Mouse (Mus musculus) embryo, embryonic 11 days (tissue): ENCODE results near the gene Usp16.

Source experiments
- DNase-seq: peaks from one replicate; pipeline ENCODE4 v3.0.0-alpha.2; 2015

Gene Usp16

DNA sequence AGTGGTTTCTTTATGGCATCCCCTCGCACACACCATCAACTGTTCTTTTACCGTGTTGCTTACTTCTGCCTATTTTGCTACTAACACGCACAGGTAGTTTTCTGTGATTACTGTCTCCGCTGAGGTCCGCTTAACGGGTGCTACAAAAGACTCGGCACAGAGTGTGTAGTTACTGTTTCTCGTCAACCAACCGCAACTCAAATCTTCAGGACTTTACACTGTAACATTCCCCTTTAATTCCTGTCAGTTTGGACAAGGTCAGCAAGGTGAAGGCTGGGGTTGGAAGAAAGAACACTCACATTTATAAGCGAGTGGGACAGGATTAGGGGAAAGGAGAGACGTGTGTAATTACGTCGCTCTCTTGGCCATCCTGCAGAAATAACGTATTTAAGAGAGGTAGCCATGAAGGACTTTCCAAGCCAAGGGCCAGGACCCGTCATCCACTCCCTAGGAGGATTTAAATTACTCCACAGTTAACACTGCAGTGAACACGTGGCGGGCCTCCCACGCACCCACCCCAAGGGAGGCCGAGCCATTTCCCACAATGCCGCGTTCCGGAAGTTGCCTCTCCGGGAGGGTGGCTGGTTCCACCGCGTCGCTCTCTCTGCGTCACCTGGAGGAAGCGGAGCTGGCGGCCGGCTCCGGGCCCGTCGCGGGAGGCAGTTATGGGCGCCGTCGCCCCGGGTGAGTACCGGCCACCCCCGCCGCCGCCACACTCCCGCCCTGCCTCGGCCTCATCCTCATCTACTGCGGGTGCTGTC is at the start of gene Usp16:
TSS of gene Usp16 (plus strand) at position 285 of the 761 bp plus-strand sequence.
- peak; percentile 95 for DNase-seq

DNA sequence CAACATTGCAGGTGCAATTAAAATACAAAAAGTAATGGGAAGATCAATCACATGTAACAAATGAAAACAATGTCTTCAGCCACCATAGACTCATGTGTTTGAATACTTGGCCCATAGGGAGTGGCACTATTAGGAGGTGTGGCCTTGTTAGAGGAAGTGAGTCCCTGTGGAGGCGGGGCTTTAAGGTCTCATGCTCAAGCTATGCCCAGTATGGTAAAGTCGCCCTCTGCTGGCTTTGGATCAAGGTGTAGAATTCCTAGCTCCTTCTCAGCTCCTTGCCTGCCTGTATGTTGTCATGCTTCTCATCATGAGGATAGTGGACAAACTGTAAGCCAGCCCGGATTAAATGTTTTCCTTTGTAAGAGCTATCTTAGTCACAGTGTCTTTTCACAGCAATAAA is 49.5 kb upstream of the Usp16 start:
- peak; percentile 20 for DNase-seq

DNA sequence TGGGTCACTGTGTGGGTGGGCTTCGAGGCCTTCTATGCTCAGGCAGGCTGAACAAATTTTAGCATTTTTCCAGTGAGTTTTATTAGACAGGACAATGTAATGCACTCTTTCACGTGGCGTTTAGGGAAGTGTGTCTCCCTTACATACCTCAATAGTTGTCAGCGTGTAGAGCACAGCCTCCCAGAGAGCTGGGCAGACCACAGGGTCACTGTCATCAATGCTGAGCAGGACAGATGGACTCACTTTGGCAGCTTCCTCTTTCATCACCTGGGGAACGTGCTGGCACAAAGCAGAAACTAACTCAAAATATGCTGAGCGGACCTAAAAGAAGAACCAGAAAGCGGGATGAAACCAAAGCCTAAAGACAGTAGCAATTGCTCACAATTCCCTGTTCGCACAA is 33.8 kb upstream of the Usp16 start:
- no peak for DNase-seq

DNA sequence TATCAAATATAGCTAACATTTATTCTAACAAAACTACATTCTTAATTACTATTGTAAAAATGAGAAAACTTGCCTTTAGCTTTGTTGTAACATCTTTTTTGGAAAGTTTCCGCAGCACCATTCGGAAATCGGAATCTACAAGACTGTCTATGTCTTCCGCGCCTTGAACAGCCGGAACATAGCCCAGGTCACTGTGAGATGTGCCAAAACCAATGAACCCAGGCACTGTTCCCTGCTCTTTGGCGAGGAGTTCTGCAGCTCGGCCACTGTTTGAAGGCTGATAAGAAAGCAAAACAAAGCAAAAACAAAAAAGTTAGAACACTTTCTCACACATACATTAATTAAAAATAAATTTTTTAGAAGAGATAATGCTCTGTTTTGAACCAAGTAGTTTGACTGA is 27.0 kb upstream of the Usp16 start:
- DNase-seq, result no peak

DNA sequence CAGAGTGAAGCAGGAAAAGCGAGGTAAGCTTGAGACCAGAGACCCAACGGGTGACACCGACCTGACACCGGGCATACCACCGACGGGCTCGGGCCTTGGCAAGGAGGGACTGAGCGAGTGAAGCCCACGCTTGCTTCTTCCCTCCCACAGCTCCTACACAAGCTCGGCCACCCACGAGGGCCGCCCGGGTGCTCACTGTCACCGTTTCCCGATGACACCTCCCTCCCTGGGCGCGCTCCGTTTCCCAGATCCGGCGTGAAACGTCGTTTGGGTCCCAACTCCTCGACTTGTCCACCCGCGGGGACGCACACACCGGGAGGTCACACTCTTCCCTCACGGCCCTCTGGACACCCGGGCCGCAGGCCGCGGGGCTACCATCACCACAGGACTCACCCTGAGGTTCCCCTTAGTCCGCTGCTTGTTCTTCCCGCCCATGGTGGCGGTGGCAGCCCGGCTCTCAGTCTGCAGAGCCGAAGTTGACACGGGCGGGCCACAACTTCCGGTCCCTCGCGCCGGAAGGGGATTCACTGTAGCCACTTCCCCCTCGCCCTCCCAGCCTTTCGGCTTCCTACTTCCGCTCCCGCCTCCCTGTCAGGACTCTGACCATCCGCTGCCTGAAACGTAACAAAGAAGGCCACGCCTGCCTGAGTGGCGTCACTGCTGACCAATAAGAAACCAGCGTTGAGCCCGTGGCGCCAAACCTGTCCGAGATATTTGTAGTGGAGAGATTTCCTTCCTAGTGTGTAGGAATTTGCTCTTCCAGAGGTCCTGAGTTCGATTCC is 22.3 kb upstream of the Usp16 start, which contains the start of gene Ltn1:
TSS of gene Ltn1 (minus strand) at position 580 of the 782 bp plus-strand sequence.
- peak; percentile 98 for DNase-seq

DNA sequence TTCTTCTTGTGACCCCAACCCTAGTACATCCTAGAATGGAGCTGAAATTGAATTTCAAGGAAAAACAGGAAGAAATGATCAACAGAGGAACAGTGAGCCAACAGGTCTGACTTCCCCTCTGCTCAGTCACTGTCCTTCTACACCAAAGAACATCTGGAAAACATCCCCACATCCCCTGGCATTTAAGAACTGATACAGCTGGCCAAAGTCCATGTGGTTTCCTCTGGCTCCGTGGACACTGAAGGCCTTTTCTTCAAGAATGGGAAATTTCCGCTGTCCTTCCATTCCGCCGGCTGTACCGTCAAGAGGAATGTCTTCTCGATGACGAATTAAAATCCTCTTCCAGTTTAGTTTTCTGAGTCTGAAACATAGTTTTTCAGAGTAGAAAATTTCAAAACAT is 20.2 kb upstream of the Usp16 start:
- DNase-seq, result no peak

DNA sequence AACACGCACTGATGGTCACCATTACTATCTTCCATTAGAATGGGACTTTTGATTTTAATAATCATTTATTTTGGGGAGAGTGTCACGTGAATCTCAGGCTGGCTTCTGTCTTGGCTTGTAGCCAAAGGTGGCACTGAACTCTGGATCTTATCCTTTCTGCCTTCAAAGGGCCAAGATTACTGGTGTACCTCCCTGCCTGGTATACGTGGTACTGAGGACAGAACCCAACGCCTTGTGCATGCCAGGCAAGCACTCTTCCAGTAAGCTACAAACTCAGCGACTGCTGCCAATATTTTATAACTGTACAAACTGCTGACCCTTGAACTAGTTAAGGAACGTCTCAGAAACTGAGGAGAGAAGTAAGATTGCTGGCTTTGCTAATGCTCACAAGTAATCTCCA is 19.6 kb upstream of the Usp16 start:
- no peak for DNase-seq

DNA sequence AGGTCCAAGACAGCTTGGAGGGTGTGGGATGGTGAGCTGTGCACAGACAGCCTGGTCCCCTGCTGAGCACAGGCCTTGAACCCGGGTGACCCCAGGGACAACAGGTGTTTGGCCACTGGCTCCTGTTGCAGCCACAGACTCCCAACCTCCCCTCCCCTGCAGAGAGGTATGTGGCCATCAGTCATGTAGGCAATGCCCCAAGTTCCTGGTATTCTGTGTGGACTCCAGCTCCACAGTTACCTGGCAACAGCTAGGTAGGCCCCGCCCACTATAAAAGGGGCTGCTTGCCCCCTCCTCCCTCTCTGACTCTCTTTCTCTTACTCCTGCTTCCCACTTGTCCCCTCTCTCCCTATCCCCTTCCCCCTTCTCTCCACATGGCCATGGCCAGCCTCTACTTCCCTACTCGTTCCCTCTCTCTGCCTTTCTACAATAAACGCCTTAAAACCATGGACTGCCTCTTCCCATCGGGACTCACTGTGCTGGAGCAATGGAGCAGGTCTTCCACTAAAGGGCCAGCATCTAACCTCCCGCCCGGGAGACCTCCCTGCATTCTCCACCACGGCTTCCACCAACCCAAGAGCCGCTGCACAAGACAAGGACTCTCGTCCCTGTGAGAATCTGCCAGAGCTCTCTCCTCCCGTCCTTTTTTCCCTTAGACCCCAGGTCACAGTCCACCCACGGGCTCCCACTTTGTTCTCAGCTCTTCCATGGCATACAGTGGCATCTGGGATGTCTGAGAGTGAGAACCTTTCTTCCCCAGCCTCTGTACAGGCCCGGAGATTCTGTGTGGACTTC is 18.9 kb upstream of the Usp16 start:
- no peak for DNase-seq

DNA sequence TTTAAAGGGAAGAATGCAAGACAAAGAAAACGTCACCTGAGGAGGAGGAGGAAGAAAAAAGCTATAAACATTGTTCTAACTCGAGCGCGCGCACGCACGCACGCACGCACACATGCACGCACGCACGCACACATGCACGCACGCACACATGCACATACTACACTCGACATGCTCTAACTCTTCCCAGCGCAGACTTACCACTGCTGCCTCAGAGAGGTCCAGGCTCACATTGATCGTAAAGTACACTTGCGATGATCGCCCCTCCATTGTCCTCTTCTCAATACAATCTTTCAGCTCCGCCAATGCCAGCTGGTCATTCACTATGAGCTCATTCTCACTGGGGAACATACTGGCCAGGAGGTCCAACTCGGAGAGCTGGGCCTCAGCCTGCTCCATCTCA is 17.4 kb upstream of the Usp16 start:
- DNase-seq, result no peak

DNA sequence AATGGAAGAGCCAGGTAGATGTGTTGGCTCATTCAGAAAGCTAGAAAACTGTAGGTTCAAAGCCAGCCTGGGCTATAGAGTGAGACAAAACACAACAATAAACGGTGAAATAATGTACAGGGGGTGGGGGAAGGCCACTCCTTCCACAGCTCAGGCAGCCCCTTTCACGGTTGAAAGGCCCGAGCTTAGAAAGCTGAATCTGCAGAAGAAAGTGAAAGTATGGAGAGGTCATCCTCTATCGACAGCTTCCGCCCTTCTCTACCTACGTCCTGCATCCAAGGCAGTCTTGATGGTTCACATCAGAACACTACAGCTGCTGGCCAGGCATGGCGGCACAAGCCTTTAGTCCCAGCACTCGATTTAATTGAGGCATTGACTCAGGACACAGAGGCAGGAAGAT is 15.8 kb upstream of the Usp16 start:
- DNase-seq, result no peak

DNA sequence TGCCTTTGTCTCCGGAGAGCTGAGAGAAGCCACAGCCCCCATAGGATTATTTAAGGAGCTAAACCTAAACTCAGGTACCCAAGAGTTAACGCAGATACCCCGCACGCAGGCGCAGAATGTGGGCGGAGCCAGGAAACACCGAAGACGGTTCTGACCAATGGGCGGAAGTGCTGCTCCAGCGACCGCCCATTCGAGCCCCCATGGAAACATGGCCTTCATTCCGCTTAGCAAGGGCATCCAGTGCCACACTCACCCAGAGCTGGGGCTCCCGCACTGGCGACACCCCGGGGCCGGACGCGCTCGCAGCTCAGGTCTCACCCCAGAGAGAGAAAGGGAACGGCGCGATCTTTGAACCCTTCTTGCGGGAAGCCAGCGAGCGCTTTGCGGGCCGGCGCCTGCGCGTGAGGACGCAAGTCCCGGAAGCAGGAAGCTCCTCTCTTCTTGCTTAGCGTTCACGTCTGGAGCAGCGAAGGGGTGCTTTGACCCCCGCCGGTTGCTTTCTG is 14.3 kb upstream of the Usp16 start, which contains the start of gene Rwdd2b:
TSS of gene Rwdd2b (minus strand) at position 390 of the 503 bp plus-strand sequence.
- DNase-seq, result peak; percentile 96

DNA sequence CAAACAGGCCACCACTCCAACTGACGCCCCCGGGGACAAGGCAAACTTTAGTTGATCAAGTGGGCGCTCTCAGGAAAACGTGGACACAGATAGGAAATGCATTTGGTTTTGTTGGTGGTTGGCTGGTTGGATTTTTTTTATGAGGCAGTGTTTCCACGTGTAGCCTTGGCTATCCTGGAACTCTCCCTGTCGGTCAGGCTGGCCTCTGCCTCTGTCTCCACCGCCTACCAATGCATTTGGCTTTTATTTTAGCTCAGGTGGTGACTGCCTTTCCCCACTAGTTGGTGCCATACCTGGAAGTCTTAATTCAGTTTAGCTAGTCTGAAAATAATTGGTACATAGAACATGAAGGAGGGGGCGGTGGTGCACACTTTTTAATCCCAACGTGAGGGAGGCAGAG is 13.4 kb upstream of the Usp16 start:
- DNase-seq, result peak; percentile 17

DNA sequence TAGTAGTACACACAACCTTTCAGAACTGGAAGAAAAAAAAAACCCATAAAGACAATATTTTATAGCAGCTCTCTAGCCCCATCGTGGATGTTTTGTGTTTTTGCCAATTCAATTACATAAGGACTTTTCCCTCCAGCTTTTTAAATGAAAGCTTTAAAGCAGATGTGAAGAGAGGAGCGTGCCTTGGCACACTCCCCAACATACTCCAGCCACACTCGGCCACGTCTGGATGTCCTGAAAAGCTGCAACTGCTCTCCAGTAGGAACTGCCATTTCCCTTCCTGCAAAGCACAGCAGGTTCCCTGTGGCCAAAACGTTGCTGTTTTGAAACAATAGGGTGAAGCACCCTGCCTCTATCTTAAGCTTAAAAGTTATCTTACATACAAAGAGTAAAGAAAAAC is 12.2 kb upstream of the Usp16 start:
- no peak for DNase-seq

DNA sequence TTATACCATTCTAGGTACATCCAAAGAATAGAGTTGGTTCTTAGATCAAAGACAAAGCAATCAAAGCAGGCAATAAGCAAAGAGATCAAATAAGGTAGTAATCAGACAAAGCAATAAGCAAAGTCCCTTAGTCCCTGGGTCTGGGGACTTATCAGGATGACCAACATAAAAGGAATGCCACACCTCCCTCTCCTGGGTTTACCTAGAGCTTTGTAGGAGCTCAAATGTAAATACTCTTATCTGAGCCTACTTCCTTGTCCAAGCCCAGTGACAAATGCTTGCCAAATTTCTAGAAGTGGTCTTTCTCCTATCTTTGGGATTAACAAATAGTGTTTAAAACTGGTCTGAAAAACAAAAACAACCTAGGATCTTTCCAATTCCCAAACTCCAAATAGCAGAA is 11.3 kb upstream of the Usp16 start:
- no peak for DNase-seq

DNA sequence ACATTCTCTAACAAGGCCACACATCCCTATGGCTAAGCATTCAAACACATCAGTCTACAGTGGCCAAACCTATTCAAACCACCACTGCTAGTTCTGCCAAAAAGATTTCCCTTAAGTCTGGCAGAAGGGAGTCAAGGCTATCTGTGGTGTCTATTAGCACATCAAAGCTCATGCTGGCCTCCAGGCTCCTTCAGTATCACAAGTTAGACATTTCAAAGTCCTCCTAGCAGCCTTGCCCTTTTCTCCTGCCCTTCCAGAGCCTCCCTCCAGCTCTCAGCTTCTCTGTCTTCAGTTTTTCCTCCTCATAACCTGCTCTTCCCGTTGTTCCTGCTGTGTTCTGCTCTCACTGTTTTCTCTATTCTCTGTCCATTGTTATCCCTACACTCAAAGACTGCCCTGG is 10.4 kb upstream of the Usp16 start:
- no peak for DNase-seq

DNA sequence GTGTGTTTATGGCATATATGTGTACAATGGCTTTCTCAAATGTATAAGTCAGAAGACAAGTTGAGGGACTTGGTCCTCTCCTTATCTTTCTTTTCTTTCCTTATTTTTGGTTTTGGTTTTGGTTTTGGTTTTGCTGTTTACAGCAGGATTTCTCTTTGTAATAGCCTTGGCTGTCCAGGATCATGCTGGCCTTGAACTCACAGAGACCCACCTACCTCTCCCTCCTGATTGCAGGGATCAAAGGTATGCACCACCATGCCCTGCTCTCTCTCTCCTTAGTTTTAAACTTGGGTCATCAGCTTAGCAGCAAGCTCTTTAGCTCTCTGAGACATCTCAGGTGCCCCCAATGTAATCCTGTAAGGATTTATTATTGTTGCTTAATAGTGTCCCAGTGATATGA is 9.4 kb upstream of the Usp16 start:
- no peak for DNase-seq

DNA sequence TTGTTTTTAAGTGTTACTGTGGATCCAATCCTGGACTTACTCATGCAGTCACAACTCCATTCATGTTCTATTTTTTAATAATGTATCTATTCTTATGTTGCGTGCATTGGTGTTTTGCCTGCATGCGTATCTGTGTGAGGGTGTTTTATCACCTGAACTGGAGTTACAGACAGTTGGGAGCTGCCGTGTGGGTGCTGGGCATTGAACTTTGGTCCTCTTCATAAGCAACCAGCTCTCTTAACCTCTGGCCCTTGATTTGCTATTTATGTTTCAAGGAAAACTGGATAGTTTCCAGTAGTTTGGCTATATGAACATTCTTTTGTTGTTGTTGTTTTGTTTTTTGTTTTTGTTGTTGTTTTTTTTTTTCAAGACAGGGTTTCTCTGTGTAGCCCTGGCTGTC is 9.0 kb upstream of the Usp16 start:
- no peak for DNase-seq

DNA sequence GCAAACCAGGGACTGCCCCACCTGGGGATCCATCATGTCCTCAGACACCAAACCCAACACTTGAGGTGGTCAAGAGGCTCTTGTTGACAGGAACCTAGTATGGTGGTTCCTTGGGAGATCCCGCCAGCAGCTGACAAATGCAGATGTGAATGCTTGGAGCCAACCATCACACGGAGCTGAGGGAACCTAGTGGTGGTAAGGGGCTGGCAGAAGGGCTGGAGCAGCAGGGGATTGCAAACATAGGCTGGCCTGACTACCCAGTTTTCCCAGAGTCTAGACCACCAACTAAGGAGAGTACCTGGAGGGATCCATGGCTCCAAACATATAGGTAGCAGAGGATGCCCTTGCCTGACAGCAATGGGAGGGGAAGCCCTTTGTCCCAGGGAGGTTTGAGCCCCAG is 1.3 kb upstream of the Usp16 start:
- no peak for DNase-seq

DNA sequence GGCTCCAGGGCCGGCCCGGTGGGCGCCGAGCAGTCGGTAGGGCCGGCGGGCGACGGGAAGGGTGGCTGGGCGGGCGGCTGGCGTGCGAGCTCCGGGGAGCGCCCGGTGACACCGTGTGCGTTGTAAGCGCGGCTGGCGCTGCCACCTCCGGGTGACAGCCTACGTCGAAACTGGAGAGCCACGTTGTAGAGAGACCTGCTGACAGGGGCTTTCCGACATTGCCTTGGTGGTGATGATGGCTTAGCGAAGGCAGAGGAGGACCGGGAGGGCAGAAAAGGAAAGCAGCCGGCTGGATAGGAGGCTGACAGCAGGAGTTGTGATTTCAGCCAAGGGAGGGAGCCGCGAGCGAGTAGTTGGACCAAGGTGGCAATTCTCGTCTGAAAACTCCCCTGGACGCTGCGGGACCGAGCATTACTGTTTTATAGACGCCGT is 693 bp downstream of the Usp16 start:
- DNase-seq, result peak; percentile 32

DNA sequence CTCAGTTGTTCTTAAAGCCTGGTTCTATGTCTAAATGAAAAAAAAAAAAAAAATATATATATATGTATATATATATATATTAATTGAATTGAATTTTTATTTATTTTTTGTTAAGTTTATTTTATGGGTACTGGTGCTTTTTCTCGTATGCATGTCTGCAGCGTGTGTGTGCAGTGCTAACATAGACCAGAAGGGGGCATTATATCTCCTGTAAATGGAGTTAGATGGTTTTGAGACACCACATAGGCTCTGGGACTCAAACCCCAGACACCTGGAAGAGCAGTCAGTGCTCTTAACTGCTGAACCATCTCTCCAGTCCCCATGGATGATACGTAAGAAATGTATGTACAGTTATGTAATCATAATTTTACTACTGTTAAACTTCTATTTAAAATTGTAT is 4.2 kb downstream of the Usp16 start:
- no peak for DNase-seq

DNA sequence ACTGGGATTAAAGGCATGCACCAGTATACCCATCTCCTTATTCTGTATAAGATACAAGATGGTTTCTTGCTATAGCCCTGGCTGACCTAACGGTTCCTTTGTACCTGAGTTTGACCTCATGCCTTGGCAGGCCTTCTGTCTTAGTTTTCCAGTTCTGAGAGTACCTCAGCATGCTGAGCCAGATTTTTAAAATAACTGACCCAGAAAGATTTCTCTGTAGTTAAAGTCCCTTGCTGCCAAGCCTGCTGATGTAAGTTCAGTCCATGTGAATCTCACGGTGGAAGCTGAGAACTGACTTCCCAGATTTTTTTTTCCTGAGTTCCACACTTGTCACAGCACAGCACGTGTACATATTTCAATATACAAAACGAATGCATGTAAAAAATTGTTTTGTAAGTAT is 16.1 kb downstream of the Usp16 start:
- DNase-seq, result no peak

DNA sequence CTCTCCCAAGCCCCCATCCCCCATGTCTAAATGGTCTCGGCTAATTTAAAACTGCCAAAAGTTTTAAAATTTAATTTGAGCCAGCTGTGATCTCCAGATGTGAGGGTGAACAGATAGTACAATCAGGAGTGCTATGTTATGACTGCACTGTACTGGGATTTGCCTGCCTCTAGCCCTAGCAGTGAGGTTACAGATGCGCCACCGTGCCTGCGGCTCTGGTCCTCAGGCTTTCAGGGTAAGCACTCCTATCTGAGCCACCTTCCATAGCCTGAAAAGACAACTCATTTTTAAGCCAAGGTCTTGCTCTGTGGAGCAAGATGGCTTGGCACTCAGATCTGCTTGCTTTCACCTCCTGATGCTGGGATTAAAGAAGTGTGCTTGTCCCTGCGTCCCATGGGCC is 29.9 kb downstream of the Usp16 start:
- no peak for DNase-seq

DNA sequence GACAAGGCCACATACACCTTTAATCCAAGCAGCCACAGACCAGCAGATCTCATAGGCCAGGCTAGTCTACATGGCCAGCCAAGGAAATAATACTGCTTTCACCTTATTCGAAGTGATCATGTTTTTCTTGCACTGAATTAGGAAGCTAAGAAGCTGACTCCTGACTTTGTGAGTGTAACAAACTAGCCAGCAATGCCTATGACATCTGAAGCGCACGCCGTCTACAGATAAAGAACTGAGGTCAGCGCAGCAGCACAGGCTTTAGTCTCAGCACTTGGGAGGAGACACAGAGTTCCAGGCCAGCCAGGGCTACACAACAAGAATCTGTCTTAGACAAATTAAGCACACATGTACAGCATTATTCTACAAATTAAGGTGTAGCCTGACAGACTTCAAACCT is 32.2 kb downstream of the Usp16 start:
- no peak for DNase-seq
